Mouse (Mus musculus): ENCODE data around the gene Il7r.

DNA sequence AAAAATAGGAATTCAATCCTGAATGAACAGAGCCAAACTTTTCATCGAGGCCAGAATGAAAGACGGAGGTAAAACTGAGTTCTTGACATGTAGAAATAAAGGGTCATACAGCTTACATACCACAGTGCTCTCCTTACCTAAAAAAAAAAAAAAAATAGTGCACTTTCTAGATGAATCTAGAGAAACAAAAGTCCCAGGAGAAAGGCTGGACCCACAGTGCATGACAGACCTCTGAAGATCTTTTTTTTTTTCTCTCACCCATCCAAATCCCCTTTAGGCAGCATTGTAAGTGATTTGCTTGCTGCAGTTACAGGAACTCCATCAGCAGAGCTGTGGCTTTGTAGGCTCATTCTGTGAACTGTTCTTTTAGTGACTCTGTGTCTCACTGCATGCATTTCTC, 19.0 kb upstream of the Il7r start:
- TF ChIP-seq MAFK (IDR thresholded peaks at IDR 0.05; ENCODE audit: insufficient read depth, low read depth, low read length) (no peak), CHD2 (IDR thresholded peaks at IDR 0.05; ENCODE audit: low read depth, low read length) (no peak), ZNF384 (IDR thresholded peaks at IDR 0.05; ENCODE audit: low read depth, low read length) (no peak), HCFC1 (IDR thresholded peaks at IDR 0.05; ENCODE audit: borderline replicate concordance, insufficient read depth, low read length) (no peak), ZC3H11A (IDR thresholded peaks at IDR 0.05; ENCODE audit: borderline replicate concordance, low read depth, low read length) (no peak)

Data from ES-E14 (cell line).